Mouse (Mus musculus): Measurements from ENCODE around the gene Wfikkn2.

DNA sequence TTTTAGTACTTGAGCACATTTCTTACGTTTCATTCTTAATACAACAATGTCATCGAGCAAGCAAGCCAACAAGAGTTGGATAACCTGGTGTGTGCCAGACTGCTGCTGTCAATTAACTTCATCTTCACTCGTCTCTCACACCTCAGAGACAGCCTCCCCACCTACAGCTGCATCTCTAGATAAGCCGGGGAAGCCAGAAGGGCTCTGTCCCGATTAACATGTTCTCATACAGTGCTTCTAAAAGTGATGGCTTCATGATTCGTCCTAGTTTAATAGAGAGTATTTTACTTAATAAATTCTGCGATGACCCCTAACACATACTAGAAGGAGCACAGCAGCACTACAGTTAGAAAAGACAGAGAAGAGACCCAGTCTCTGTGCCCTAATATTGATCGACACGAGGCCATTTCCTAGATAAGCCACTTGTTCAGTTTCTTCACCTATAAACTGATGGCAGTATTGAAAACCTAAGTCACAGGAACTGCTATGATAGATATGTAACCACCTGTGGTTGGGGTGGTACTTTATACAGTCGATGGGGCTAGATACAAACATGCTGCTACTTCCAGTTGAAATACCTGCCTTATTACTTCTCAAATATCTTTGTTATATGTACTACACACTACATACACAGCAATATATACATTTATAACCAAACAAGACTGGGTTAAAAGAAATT, 44.4 kb upstream of the Wfikkn2 start:
- TF ChIP-seq CTCF (IDR thresholded peaks at IDR 0.05; ENCODE audit: control insufficient read depth, insufficient read depth, insufficient read length) (no peak), USF1 (IDR thresholded peaks at IDR 0.05; ENCODE audit: low read depth) (no peak), MAX (IDR thresholded peaks at IDR 0.05) (no peak), MYOG (IDR thresholded peaks at IDR 0.05; ENCODE audit: control insufficient read depth, extremely low read depth, insufficient read length) (no peak), MYOD1 (IDR thresholded peaks at IDR 0.05; ENCODE audit: control insufficient read depth, insufficient read length, low read depth) (no peak)
